Mouse (Mus musculus) hindbrain, postnatal 0 days (tissue): ENCODE results near the gene Ankrd53. TPM values are rescaled to one million over a fixed set of nuclear protein-coding genes. Genes with fewer than 3 reads are reported as not detected.
A peak's percentile ranks its signal among the peaks of the same experiment; 100 is the strongest.

Experiments used
- ATAC-seq: fragments of 200-750 bp; cut with Nextera tagmentation; 2 replicates; pipeline ENCODE4 v1.8.0; 2017; ENCODE audit warnings: mild to moderate bottlenecking, moderate TSS enrichment, moderate library complexity
- DNase-seq: peaks from one replicate; pipeline ENCODE4 v3.0.0-alpha.2; 2015; ENCODE audit warnings: low spot score
- H3K27ac ChIP-seq: fragments of 300-500 bp; sonication (generic); 2 replicates; pipeline ENCODE4 v1.5.1; 2014; ENCODE audit warnings: mild to moderate bottlenecking
- H3K27me3 ChIP-seq: fragments of 300-500 bp; sonication (generic); 2 replicates; pipeline ENCODE4 v1.6.1; 2014; ENCODE audit warnings: low read length, mixed read lengths; ENCODE audit not compliant: insufficient read depth
- H3K36me3 ChIP-seq: fragments of 300-500 bp; sonication (generic); 2 replicates; pipeline ENCODE4 v1.6.1; 2014; ENCODE audit warnings: low read length, mixed read lengths; ENCODE audit not compliant: insufficient read depth
- H3K4me1 ChIP-seq: fragments of 300-500 bp; sonication (generic); 2 replicates; pipeline ENCODE4 v1.6.1; 2014; ENCODE audit warnings: antibody characterized with exemption, low read length, mixed read lengths; ENCODE audit not compliant: insufficient read depth
- H3K4me2 ChIP-seq: fragments of 300-500 bp; sonication (generic); 2 replicates; pipeline ENCODE4 v1.6.1; 2014; ENCODE audit warnings: low read depth, mild to moderate bottlenecking, low read length, moderate library complexity, mixed read lengths
- H3K4me3 ChIP-seq: fragments of 300-500 bp; sonication (generic); 2 replicates; pipeline ENCODE4 v1.5.1; 2014; ENCODE audit warnings: low read length
- H3K9ac ChIP-seq: fragments of 300-500 bp; sonication (generic); replicated peaks from 2 replicates; pipeline ENCODE4 v1.6.1; 2014; ENCODE audit warnings: mild to moderate bottlenecking, low read length, moderate library complexity, mixed read lengths
- H3K9me3 ChIP-seq: fragments of 300-500 bp; sonication (generic); 2 replicates; pipeline ENCODE4 v1.6.1; 2016; ENCODE audit warnings: low read length, mixed read lengths
- CTCF ChIP-seq: IDR thresholded peaks from 2 replicates; pipeline ENCODE4 v1.5.1; 2016; ENCODE audit warnings: antibody characterized with exemption, control low read depth, low read depth
- WGBS: fragments of 180-500 bp; shearing (Covaris S2); extraction: QIAGEN DNeasy Blood & Tissue Kit; methylation state at CpG from one replicate; pipeline ENCODE4 v1.1.7; 2014; 5-methylcytosine and 5-hydroxymethylcytosine counted together
- polyA plus RNA-seq: library from polyadenylated mRNA; unstranded; fragments of >200 nt; fragmentation: Nextera tagmentation; extraction: Ambion mirVana; gene quantifications from 2 replicates; pipeline ENCODE4 v1.2.1, GENCODE M21; 2015
- total RNA-seq: library from RNA; depleted of rRNA; stranded (reverse); fragments of >200 nt; gene quantifications from 2 replicates; pipeline ENCODE4 v1.2.3, GENCODE M21; 2014

Gene Ankrd53
- total and polyA plus RNA-seq, 2 experiments from 2014 or later, result not detected

DNA sequence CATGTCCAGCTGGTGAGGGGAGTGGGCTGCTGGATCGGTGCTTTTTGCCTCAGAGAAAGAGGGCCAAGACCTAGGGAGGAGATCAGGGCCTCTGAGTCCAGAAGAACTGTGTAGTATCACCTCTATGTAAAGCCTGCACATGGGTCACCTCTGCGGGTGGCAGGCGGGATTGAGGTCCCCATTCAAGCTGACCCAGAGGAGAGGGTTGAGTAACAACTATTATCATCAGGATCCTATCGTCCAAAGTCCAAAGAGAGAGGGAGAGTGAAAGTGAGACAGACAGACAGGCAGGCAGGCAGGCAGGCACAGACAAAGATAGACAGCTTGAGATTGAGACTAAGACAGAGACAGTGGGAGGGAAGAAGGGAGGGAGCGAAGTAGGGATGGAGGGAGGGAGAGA is 19.2 kb upstream of the Ankrd53 start:
- Histone ChIP-seq H3K4me1 (no peaks in the 10 kb centered on the region), H3K4me3 (no peak overlapping the region), H3K27ac (no peak overlapping the region), H3K36me3 (no peaks in the 10 kb centered on the region), H3K9me3 (no peaks in the 10 kb centered on the region), H3K9ac (no peak overlapping the region), H3K4me2 (no peak overlapping the region), H3K27me3 (no peaks in the 10 kb centered on the region)
- DNase-seq (no peak), ATAC-seq (no peak)
- WGBS, result 55% methylated on average over 5 of the region's 5 CpGs
- TF ChIP-seq CTCF, result no peak

DNA sequence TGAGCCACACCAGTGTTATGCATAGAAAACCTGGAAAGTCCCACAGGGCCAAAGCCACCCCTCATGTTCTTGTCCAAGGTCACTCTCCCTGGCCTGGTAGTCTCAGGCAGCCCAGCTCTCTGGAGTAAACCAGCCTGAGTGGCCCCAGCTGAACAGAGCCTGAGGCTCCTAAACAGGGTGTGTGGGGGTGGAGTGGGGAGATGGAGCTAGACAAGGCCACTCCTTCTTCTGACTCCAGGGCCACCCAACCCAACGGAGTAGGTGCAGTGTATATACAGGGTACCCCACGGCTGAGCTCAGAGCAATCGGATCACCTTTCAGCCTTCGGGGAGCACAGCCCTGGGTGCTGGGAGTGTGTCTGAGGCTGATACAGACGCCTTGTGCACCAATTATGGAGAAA is 18.3 kb upstream of the Ankrd53 start:
- TF ChIP-seq CTCF, result no peak
- Histone ChIP-seq H3K36me3 (no peaks in the 10 kb centered on the region), H3K4me1 (no peaks in the 10 kb centered on the region), H3K4me2 (no peak overlapping the region), H3K27ac (no peak overlapping the region), H3K4me3 (no peak overlapping the region), H3K9me3 (no peaks in the 10 kb centered on the region), H3K9ac (no peak overlapping the region), H3K27me3 (no peaks in the 10 kb centered on the region)
- 78% methylated on average over 5 of the region's 5 CpGs for WGBS
- DNase-seq (no peak), ATAC-seq (no peak)

GRCm38 (mm10) chr6:83744557-83744956 is 17.9 kb upstream of the Ankrd53 start:
- WGBS, result 74% methylated on average over 5 of the region's 5 CpGs

DNA sequence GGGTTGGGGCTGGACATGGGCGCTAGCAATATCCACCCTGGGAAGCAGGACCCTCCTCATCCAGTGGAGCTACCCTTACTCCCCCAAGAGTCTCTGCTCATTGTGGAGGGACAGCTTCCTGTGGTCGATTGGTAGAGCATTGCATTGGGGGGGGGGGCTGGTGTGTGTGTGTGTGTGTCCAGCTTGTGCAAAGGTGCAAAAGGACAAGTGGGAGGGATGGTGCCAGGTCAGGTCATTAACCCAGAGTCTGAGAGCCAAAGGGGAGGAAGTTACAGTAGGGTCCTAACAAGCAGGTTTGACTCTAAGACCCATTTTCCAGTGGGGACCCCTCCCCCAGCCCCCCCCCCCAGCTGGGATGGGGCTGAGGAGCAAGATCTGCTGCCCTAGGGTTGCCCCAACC is 17.0 kb upstream of the Ankrd53 start:
- H3K4me1 ChIP-seq, result no peaks in the 10 kb centered on the region
- DNase-seq, result no peak
- no peak for ATAC-seq
- H3K36me3 ChIP-seq, result no peaks in the 10 kb centered on the region
- H3K4me2 ChIP-seq, result no peak overlapping the region
- no peak for TF ChIP-seq CTCF
- no peaks in the 10 kb centered on the region for H3K9me3 ChIP-seq
- no peaks in the 10 kb centered on the region for H3K27me3 ChIP-seq
- 54% methylated on average over 2 of the region's 2 CpGs for WGBS
- no peak overlapping the region for H3K9ac ChIP-seq
- no peak overlapping the region for H3K4me3 ChIP-seq
- H3K27ac ChIP-seq, result no peak overlapping the region

More at GRCm38 (mm10) chr6:83744557-83744956, 17.9 kb upstream of the Ankrd53 start:
- Histone ChIP-seq H3K27ac (no peak overlapping the region), H3K27me3 (no peaks in the 10 kb centered on the region), H3K9ac (no peak overlapping the region), H3K4me3 (no peak overlapping the region), H3K9me3 (no peaks in the 10 kb centered on the region), H3K4me2 (no peak overlapping the region), H3K36me3 (no peaks in the 10 kb centered on the region), H3K4me1 (no peaks in the 10 kb centered on the region)
- no peak for DNase-seq
- no peak for TF ChIP-seq CTCF
- no peak for ATAC-seq

DNA sequence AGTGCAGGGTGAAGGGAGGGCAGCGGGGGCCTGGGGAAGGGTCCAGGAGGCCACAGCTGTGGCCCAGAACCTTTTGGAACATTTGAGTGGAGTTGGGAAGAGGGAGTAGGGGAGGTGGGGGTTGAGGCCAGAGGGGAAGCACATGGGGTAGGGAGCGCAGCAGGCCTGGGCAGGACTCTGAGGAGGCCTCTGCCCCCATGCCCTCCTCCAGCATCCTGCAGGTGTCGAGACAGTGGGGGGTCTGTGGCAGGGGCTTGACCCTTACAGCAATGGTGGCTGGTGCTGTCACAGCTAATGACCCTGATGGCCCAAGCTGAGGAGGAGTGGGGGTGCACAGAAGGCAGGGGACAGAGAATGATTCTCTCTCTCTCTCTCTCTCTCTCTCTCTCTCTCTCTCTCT is 13.2 kb upstream of the Ankrd53 start:
- Histone ChIP-seq H3K4me2 (no peak overlapping the region), H3K4me3 (no peak overlapping the region), H3K27ac (no peak overlapping the region), H3K36me3 (no peaks in the 10 kb centered on the region), H3K9ac (no peak overlapping the region), H3K27me3 (no peaks in the 10 kb centered on the region), H3K9me3 (no peaks in the 10 kb centered on the region), H3K4me1 (no peaks in the 10 kb centered on the region)
- no peak for TF ChIP-seq CTCF
- DNase-seq (no peak), ATAC-seq (no peak)
- 50% methylated on average over 3 of the region's 3 CpGs for WGBS

GRCm38 (mm10) chr6:83750171-83750684 is 12.2 kb upstream of the Ankrd53 start:
- Histone ChIP-seq H3K4me1 (no peaks in the 10 kb centered on the region), H3K4me2 (no peak overlapping the region), H3K9me3 (no peaks in the 10 kb centered on the region), H3K27ac (no peak overlapping the region), H3K27me3 (no peaks in the 10 kb centered on the region), H3K36me3 (no peaks in the 10 kb centered on the region), H3K4me3 (no peak overlapping the region), H3K9ac (no peak overlapping the region)
- 10% methylated on average over 11 of the region's 11 CpGs for WGBS
- DNase-seq (peak; percentile 63), ATAC-seq (no peak)
- peak; percentile 89 for TF ChIP-seq CTCF

DNA sequence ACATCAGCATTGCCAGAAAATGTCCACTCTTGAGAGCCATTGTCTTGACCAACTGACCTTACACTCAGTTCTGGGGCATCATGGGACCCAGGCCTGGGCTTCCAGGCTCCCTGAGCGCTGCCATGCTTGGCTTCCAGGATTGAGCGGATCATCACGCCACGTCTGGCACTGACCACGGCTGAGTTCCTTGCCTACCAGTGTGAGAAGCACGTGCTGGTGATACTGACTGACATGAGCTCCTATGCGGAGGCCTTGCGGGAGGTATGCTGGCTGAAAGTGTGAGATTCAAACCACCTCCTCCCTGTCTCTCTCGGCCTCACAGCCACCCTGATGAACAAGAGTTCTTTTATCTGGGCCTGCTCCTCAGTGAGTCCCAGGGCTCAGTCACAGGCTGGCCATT is 6.4 kb upstream of the Ankrd53 start:
- no peak overlapping the region for H3K4me2 ChIP-seq
- no peaks in the 10 kb centered on the region for H3K36me3 ChIP-seq
- no peaks in the 10 kb centered on the region for H3K4me1 ChIP-seq
- no peak for TF ChIP-seq CTCF
- peaks cover 25% of the 10 kb centered on the region for H3K27me3 ChIP-seq
- no peak overlapping the region for H3K27ac ChIP-seq
- no peak overlapping the region for H3K9ac ChIP-seq
- DNase-seq, result no peak
- H3K4me3 ChIP-seq, result no peak overlapping the region
- WGBS, result 73% methylated on average over 9 of the region's 9 CpGs
- H3K9me3 ChIP-seq, result no peaks in the 10 kb centered on the region
- no peak for ATAC-seq
